Mouse (Mus musculus): Measurements from ENCODE around the gene Theg.

Theg gene

DNA sequence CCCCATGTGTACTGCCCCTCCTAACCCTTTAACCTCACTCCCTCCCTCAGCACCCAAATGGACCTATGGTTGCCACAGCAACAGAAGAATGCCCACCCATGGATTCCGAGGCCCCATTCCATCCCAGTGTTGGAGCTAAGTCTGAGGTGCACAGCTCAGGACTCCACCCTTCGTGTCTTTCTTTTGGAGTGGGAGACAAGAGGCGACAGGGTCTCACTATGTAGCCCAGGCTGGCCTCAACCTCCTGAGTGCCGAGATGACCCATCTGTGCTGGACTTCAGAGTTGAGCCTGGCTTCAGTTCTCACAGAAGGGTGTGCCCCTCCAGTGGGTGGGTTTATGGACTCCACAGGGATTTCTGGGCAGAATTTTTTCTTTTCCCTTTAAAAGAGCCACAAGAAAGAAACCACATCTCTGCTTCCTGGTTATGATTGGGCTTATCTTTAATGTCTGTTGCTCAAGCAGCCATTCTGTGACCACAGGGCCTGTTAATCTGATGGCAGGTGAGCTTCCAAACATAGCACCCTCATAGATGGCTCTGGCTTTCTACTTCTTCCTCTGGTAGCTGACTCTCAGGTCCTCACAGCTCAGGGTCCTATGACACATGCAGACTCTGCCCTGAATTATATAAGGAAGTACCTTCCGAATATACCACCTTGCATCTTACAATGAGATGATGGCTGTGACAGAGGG lies at the start of gene Theg:
Gene Theg, minus strand, starts transcription at position 271 of the 691 bp plus-strand sequence.
- no peak for DNase-seq

DNA sequence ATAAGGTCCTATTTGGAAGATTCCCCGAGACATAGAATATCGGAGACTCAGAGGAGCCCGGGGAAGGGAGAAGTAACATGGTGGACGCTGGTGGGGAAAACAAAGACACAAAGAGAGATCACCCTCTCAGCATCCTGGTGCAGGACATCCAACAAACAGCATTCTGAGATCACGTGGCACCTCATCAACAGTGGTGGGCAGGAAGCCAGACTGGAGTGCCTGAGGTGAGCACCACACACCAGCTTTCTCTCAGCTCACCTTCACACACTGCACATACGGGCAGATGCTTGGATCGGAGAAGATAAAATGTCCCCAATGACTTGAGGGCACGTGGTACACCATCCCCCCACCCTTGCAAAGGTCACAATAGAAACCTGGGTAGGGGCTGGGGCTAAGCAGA lies 49.2 kb upstream of the Theg start:
- no peak for DNase-seq

DNA sequence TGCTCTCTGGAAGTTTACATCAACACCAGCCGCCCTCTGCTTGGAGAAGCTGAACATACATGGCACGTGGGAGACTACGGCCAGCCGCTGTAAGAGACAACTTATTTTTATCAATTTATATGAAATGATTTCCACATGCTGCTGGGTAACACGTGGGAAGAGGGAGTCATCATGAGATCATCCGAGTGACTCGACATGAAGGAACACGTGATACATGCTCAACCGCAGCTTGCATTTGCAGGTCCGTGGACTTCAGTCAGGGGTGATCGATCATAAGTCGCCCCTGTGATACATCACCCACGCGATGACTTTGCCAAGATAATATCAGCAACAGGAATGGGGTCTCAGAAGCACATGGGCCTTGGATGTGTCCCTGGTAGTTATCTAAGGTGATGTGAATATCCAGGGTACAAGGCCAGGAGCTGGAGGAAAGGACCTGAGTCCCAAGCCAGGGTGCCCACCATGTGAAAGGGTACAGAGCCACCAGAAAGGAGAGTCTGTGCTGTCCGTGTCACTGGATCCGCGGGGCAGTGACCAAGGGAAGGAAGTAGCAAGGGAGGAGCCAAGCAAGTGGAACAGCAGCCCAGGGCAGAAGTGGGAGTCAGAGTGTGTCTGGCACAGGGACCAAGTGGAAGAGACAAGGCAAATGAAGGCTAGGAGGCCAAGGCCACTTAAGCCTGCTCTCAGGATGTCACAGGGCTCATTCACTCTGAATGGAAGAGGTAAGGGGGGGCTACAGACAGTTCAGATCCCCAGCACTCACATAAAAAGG lies 46.1 kb upstream of the Theg start:
- no peak for DNase-seq

DNA sequence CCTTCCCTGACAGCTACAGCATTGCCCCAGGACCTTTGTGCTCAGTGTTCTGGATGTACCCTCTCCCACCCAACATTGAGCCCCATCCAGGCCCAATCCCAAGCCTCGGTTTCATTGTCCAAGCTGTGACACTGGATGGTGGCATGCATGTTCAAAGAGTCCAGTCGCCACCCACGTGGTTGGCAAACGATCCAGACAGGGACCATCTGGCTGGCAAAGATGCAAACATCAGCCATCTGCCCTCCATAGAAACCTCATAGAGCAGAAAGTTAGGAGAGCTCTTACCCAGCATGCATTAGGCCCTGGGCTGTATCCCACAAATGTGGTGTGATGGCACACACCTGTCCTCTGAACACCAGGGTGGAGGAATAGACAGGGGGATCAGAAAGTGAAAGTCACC lies 44.3 kb upstream of the Theg start:
- no peak for DNase-seq

DNA sequence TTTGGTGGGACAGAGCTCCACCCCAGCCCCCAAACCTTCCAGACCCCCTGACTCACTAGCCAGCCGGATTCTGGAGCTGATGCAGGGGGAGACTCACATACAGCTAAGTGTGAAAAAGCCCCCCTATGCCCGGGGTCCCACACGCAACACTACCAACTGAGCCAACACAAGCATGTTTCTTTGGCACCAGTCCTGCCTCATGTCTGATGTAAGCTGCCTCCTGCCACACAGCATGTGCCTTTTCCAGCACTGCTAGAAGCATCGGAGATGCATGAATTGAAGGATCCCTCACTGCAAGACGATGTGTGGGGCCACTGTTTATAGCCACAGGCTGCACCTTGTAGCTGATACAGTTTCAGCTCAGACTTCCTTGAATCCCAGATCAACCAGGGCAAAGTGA lies 41.2 kb upstream of the Theg start:
- DNase-seq = no peak

DNA sequence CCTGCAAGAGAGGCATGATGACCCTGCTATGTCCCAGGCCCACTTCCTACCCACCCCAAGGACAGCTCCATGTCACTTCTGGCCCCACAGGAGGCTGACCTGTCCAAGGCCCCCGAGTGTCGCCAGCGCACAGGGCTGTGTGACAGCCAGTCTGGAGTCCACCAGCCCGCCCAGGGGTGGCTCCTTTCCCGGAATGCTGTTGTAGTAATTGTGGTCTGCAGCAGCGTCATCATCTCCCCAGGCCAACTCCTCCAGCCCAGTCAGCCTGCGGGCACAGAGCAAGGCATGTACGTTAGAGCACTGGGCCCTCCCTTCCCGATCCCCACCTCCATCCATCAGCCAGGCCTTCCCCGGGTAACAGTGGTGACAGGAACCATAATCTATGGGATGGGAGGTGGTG lies 39.0 kb upstream of the Theg start:
- DNase-seq = no peak

DNA sequence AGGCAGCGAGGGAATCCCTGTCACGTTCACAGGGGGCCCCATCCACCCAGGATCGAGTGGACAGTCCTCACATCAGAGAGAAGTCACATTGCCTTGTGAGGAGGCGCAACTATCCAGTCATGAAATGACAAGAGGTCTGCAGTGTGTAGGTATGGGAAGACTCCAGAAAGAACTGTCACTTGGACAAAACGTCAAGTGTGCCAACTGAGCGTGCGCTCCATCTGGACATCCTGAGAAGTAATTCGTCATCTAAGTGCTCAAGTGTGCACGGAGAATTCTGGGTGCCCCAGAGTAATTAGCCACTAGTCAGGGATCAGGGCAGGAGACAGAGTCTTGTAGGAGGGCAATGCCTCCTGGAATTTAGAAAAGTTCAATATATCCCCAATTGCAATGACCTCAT lies 38.3 kb upstream of the Theg start:
- no peak for DNase-seq

DNA sequence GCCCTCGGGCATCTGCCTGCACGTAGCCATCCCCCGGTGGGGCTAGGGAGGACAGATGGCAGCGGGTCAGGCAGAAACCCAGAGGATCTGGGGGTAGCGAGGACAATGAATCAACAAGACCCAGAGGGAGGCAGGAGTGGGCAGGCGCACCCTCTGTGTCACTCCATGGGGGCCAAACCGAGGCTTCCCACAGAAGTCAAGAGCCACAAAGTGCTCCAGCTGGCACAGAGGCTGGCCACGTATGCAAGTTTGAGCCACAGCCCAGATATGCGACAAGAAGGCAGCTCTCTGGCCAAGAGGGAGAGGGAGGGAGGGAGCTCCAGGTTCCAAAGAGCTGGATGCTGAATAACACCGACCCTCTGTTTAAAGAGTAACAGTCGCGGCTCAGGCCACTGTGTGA lies 36.8 kb upstream of the Theg start:
- DNase-seq = no peak

DNA sequence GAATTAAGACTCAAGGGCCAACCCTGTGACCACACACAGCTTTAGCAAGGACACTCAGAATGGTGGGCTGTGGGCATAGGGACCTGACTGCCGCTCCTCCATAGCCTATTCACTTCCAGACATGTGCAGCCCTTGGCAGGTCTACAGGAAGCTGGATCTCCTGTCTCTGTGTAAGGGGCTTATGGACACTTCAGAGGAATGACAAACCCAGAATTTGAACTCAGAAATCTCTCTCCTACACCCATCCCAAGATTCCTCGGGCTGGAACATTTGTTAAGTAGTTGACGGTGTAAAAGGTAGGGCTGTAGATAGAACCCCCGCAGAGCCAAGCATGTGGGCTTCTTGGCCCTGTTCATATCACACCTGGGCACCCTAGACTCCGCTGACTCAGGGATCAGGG lies 29.2 kb upstream of the Theg start:
- DNase-seq = no peak

DNA sequence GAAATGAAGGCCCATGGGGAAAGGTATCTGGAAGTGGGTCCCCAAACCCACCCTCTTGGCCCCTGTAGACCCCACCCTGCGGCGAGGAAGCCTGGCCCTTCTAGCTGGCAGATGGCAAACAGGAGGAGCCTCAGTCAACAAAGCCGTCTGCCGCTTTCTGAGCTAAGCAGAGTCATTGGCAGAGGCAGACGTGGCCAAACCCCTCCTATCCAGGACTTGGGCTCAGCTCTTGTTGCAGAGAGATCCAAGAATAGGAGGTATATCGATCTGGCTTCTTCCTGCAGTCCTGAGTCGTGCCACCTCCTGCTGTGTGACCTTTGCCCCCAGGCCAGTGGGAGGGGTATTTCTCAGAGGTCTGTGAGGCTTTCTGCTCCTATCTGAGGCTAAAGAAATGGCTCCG lies 28.7 kb upstream of the Theg start:
- no peak for DNase-seq

DNA sequence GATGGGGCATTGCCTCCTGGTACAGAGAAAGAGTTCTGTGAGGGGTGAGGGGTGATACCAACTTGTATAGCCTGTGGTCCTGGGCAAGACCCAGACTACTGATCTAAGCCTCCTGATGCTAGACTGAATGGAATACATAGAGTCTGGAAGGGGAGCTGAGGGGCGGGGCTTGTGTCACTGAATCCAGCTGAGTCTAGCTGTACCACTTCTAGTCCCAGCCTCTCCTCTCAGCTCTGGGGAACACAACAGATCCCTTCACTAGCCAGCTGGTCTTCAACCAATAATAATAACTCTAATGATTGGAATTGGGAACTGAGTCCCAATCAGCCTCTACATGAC lies 27.1 kb upstream of the Theg start:
- DNase-seq = no peak

DNA sequence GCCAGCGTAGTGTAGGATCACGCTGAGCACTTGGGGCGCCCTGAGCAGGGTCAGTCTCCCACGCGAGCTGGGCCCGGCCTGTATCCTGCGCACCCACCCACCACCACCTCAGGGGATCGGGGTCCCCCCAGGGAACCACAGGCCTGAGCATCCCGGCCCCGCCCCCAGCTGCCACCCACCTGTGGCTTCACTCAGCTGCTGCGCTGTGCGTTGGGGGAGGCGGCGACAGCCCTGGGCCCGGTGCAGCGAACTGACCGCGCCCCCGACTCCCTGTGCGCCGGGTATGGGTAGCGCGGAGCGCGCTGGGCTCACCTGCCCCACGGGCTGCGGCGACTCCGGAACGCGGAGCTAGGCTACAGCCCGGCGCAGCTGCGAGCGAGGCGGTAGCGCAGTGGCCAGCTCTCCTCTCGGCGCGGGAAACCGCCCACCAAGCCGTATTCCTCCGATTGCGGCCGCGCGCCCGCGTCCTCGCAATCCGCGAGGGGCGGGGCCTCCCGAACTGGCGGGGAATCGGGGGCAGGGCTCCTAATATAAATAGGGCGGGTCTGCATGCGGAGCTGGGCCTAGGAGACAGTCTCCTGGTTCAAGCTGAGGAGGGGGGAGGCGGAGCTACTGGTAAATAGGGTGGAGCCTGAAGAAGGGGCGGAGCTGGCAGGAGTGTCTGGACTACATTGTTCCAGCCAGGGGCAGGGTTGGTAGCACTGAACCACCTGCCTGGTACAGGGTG lies 26.6 kb upstream of the Theg start, which contains the start of gene C2cd4c:
Gene C2cd4c, minus strand, starts transcription at position 448 of the 727 bp plus-strand sequence.
- DNase-seq = peak; percentile 51

DNA sequence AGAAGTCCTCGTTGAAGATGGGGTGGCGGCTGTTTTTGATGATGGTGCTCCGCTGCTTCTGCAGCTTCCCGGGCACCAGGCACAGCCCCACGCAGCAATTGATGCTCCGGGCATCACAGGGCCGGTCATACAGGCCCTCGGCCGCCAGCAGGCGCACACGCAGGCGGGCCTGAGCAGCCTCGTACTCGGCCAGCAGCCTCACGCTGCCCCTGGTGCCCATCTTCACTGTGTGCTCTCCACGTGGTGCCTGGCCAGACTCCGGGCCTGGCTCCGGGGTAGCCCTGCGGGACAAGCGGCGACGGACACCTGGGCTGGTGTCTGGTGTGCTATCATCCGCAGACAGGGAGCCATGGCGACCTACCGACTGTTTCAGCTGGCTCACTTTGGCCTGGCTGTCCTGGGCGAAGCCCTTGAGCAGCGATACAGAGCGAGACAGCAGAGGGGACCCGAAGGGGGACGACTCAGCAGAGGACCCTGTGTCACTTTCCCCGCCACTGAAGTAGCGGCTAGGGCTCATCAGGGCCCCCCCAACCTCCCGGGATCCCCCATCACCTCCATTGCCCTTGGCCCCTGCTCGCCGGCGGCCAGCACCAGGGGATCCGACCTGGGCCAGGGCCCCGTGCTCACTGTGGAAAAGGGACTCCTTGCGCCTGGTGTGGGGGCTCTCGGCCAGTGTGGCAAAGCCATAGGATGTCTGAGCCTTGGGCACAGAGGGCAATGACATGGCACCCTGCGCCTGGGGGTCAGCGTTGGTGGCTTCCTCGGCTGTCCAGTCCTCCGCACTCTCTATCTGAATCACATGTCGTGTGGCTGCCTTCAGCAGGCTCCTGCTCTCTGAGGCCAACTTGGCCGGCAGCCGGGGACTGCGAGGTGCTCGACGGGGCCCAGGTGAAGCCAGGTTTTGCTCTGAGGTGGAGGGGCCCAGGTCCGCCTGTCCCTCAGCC lies 25.3 kb upstream of the Theg start:
- DNase-seq = no peak

DNA sequence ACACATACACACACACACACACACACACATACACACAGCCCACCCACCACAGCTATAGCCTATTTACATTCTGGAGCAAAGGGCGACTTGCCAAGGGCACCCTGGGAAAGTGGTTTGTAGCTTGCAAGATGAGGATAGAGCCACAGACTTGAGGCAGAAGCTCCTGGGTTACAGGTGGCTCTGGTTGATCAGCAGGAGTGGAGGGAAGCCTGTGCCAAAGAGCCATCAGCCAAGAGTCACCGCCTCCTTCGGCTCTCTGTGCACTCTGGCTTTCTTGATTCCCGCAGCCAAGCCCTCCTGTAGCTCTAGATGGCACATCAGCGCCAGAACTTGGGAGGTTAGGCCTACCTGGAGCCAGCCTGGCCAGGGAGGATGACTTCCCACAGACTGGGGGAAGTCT lies 24.2 kb upstream of the Theg start:
- no peak for DNase-seq

DNA sequence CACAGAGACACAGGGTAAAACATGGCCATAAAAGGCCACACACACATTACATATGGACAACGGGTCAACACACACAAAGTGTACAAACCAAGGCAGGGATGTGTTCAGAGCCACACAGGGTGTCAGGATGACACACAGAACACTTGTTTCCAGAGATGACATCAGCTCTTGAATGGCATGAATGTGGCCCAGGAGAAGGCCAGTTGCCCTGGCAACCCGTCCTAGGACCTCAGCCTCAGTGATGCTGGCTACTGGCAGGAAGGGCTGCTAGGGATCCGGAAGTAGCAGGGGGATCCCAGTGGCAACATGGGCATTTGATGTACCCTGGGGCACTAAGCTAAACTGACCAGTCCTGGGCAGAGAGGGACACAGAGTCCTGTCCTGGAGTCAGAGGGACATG lies 22.1 kb upstream of the Theg start:
- DNase-seq = no peak

DNA sequence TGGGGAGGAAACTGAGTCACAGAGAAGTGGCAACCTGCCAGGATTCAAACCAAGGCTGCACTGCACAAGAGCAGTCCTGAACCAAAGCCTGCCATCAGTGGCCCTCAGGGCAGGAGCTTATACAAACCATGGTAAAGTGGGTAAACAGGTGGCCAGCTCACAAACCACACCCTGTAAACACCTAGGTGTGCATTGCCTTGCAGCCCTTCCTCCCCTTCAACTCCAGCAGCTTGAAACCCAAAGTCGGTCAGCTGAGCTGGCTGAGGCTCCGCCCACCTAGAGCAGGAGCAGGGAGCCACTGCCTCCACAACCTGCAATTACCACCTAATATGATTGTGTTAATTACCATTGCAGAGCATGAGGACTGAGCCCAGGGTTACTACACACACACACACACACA lies 20.8 kb upstream of the Theg start:
- DNase-seq = no peak

DNA sequence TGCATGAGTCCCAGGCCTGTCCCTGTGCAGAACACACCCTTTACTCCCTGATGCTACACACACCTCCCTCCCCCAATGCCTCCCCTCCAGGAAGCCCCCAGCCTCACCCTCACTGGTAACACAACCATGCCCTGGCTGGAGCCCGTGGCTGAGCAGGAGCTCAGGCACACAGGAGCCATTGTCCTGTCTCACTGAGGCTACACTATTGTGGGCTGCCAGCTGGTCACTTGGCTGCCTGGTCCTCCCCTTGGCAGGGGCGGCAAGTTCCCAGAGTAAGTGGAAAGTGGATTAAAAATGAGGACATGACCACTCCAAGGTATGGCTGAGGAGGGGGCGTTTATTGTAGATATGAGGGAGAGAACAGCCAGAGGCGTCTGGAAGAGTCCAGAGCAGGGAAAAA lies 19.4 kb upstream of the Theg start:
- no peak for DNase-seq

DNA sequence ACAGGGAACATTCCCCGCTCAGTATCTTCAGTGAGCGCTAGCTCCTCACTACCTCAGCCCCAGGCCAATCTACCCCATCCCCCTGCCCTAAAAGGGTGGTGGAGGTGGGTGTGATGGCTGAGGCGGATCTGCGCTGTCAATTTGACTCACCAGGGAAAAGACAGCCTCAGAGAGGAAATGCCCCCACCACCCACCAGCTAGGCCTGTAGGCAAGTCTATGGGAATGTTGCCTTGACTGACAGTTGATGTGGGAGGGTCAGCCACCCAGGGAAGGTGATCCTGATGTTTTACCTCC lies 10.8 kb upstream of the Theg start:
- DNase-seq = no peak

DNA sequence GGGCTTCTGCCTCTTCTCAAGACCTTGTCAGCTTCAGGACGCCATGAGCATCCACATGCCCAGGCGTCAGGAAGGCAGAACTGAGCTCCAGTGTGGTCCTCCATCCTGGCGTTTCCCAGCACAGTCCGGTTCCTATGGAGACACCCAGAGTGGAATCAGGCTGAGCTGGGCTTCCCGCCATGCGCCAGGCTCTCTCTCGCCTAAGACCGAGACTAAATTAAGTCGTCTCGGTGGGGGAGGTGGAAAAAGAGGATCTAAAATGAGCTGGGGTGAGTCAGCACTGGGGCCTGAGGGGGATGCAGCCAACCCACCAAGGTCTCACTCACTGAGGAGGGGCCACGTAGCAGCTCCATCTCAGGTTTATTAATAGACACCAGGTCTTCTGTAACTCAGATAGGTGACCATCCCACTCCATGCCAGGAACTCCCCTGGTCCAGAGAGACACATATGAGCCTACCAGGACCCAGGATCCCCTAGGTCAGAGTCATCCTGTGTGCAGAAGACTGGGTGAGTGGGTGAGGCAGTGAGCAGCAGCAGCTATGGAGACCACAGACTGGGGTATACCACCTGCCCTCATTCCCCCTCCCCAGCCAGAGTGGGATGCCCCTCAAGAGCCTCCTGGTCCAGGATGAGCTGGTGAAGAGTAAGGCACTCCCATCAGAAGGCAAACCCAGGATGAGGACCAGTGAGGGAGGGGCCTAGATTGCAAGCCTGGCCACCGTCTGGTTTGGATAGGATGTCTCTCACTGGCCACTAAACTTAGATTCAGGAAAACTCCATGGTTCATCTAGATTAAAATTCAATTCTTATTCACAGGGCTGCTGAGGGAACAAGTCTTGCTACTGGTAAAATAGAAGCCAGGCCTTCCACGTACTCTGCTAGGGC lies 10.2 kb upstream of the Theg start:
- DNase-seq = no peak

DNA sequence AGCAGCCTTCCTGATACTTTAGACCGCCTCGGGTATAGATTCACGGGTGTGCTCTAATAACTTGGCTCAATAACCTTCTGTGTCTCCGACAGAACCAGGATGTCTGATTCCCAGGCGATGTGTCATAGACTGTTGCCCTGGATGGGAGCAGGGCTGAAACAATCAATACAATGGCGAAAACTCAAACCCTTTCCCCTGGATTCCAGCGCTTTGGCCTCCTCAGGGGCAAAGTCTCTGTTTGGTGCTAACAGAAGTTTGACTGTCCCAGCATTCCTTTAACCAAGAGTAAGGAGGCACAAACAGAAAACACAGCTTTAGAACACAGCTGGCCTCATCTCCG lies 8.4 kb upstream of the Theg start:
- DNase-seq = no peak

DNA sequence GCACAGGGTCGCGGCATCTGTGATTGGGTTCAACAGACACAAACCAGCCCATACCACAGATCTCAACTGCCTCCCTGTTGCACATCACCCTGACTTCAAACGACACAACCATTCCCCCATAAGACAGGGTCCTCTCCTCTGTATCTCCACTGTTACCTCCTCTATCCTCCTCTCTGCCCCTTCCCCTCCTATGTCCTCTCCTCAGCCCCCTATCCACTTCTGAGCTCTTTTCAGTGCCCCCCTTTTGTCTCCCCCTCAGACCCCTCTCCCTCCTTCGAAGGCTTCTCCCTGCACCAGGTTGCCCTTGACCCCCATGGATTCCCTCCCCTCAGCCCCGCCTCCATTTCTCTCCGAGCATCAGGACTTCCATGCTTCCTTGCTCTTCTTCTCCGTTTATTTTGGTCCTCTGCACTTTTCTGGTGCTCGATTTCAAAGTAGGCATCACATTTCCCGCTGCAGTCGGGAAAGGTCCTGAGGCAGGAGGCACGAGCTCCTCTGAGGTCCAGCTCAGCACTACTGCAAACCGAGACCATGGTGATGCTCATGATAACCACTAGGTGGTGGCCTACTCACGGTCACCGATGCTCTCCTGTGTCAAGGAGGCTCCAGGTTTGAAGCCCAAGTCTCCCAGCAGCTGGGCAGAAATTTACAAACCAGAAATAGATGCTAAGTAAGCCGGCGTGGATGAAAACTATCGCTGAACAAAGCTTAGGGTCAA lies 7.9 kb upstream of the Theg start:
- DNase-seq = peak; percentile 62

DNA sequence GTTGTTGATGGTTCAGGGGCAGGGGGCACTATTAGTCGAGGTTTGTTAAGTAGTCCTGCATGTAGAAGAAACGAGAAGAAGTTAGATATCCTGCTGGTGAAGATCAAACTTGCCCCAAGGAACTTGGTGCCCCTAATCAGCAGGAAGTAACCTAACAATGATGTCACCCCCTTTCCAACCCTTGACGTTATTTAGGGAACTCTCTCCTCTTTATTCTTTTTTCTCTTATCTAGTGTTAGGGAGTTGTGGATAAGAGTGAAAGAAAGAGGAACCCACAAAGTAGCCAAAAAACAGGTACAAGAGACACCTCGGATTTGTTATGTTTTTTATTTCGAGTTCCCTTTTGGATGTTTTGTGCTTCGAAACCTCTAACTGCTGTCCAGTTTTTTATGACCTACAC lies 7.0 kb upstream of the Theg start:
- DNase-seq = no peak

All from lung, postnatal 14 days (tissue).